Mouse (Mus musculus) liver (tissue): ENCODE results near the gene Robo1.

Experiments used
- DNase-seq: peaks from one replicate; pipeline ENCODE4 v3.0.0-alpha.2; 2020; ENCODE audit warnings: mixed read lengths

Robo1 gene

GRCm38 (mm10) chr16:72944403-72944802 is 636.3 kb downstream of the Robo1 start:
- DNase-seq = no peak

- no peak for DNase-seq
These were observed 643.9 kb downstream of the Robo1 start for GRCm38 (mm10) chr16:72951969-72952368.

GRCm38 (mm10) chr16:72959018-72959702 is 651.1 kb downstream of the Robo1 start:
- no peak for DNase-seq

DNA sequence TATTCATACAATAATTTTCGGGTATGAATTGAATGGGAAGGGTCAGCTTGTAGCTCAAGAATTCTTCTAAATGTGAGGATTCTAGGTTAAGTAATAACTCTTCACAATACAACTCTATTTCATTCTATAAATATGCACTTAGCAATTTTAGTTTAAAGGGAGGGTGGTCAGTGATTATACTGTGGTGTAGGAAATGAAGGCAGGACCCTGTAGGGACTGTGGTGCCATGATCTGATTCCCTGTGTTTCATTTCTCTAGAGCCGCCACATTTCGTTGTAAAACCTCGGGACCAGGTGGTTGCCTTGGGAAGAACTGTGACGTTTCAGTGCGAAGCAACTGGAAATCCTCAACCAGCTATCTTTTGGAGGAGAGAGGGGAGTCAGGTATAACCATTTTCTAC is 651.7 kb downstream of the Robo1 start:
- DNase-seq = no peak

GRCm38 (mm10) chr16:72963782-72964181 is 655.7 kb downstream of the Robo1 start:
- no peak for DNase-seq

GRCm38 (mm10) chr16:72967509-72967908 is 659.4 kb downstream of the Robo1 start:
- no peak for DNase-seq

- DNase-seq = no peak
These were observed 661.9 kb downstream of the Robo1 start for GRCm38 (mm10) chr16:72969990-72970389.

DNA sequence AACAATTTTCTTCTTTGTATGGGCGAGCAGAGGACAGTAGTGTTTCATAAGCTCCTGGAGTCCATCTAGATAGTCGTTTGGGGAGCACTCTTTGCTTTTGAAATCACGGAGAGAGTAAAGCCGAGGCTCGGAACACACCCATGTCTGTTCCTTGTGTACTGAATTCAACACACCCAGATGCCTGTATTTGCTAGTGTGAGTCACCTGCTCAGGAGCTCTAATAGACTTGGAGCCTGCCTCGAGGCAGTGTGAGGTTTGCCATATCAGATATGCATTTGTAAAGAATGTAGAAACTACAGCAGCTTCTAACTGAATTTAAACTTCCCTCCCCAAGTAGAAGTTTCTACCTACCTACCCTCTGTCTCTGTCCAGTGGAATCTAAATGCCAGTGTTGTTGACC is 665.6 kb downstream of the Robo1 start:
- DNase-seq = no peak

GRCm38 (mm10) chr16:72974681-72975080 is 666.6 kb downstream of the Robo1 start:
- DNase-seq = no peak

DNA sequence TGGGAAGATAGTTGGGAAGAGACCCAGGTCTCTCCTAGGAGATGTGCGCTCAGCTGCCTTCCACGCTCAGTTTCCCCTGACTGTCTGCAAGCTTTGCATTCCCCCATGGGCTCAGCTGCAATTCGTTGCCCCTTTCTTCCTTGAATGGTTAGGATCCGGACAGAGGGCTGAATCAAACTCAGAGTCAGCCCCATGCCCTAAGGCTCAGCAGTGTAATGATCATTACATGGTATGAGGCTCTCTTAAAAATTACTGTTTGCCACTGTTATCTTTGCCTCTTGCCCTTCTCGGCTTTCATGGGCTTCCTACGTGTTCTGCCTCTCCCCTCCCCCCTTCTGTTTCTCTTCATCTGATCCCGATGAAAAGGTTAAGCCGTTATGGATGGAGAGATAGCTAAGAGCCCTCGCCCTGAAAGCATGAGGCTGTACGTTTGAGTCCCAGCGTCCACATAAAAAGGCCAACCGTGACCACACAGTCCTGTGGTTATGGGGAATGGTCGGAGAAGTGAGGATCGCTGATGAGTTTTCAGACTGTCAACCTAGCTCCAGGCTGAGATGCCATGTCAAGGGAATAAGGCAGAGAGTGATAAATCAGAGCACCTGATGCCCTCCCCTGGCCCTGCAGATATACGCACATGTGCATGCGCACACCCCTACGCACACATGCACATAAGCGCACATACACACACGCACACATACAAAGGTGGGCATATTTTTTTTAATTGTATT is 668.9 kb downstream of the Robo1 start:
- DNase-seq = no peak

DNA sequence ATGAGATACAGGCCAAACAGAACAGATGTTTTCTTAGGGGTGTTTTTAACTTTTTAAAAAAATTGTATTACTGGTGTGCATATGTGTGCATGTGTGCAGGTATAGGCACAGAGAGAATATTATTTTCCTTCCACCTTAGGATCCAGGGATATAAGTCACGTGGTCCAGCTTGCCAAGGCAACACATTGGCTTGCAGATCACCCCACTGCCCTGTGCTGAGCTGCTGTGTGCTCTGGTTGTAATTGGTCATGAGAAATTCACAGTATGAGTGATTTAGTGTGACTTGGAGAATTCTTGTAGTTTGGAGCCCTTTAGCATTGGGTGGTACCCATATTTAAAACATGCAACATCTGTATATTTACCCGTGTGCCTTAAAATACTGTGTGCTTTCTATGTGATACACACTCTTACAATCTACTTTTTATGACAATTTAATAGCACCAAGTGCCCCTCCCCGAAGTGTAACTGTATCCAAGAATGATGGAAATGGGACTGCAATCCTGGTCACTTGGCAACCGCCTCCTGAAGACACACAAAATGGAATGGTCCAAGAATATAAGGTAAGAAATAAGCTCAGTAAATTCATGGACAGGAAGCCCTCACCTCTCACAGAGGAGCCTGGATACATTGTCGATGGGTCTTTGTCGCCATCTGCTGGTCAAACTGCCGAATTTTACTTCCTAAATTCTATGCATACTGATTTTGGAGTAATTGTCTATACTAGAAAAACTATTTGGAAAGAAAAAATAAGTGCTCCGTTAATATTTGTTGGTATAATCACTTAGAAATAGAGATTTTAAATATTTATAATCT is 671.5 kb downstream of the Robo1 start:
- peak; percentile 54 for DNase-seq

- no peak for DNase-seq
These were observed 682.5 kb downstream of the Robo1 start for GRCm38 (mm10) chr16:72990376-72991167.

GRCm38 (mm10) chr16:72993189-72993588 is 685.1 kb downstream of the Robo1 start:
- DNase-seq = no peak

DNA sequence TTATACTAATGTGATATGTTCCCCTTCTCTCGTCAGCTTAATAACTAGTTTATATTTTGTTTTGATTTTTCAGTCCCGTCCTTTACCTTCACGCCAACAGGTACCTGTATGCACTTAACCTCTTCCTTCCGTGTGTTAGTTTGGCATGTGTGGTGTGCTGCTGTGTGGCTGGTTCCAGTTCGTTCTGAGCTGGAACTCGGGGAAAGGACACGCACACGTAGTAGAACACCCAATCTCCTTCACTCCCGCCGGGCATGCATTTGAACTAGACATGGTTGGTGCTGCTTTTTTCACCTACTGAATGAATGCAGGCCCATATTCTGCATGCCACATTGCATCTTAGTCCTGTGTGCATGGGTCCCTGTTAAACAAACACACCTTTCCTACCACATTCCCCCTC is 685.5 kb downstream of the Robo1 start:
- DNase-seq = no peak

DNA sequence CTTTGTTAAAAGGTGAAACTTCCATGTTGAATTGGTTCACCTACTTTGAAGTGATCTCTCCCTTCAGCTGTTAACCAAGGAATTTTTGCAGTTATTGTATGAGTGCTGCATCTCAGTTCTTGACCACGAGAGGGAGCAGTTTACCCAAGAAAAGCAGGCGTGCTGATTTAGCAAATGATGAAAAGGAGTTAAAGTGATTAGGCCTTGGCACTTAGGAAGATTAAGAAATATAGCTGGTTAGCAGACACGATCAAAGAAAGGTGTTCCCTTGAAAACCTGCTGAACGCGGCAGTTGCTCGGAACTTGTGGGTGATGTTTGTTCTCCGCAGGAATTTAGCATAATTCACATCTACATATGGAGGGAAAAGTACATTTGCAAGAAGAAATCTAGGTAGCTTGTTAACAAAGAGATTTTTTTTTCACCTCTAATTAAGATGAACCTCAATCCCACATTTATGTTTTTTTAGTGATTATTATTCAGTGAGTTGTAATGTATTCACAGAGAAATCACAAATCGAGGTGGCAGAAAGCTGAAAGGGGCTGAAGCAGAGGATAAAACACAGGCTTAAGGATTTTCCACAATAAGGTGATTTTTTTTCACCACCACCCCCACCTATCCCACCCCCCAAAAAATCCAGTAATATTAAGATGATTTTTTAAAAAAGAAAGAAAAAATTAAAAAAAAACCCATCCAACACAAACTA is 687.3 kb downstream of the Robo1 start:
- no peak for DNase-seq

DNA sequence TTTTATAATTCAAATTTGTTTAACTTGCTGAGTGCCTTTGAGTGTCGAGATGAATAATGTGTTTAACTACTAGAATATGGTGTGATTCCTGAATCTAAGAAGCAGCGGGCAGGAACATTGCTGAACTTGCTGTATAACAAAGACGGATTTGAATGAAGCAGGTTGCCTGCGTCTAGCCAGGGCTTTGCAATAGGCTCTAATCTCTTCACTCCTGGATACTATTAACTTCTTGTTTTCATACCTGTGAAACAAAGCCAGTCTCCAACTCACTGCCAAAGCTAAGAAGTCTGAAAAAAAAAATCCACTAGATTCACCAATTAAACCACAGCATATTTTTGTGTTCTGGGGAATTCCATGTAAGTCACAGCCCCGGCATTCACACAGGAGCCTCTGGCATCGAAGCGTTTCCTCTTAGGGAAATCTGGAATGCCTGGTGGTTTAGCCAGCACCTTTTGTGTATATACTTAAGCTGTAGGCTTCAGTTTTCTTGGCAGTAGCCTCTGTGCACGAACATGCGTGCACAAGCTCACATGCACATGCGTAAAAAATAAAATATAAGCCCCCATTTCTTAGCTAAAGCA is 687.9 kb downstream of the Robo1 start:
- no peak for DNase-seq

DNA sequence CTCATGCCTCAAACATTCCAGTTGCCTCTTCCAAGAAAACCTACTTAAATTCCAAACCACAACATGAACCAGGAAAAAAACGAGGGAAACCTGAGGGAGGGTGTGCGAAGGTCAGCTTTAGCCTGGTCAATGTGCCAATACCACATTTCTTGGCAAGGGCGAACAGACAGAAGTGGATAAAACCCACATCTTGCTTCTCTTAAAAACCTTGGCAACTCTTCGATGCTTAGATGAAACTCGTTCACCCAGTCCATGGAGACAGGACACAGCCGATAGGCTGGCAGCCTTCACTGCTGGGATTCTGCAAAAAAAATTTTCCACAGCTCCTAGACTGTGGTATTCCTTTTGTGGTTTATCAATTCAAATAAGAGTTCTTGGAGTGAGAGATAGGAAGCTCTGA is 690.6 kb downstream of the Robo1 start:
- no peak for DNase-seq

- DNase-seq = no peak
These were observed 694.6 kb downstream of the Robo1 start for GRCm38 (mm10) chr16:73002685-73003084.

DNA sequence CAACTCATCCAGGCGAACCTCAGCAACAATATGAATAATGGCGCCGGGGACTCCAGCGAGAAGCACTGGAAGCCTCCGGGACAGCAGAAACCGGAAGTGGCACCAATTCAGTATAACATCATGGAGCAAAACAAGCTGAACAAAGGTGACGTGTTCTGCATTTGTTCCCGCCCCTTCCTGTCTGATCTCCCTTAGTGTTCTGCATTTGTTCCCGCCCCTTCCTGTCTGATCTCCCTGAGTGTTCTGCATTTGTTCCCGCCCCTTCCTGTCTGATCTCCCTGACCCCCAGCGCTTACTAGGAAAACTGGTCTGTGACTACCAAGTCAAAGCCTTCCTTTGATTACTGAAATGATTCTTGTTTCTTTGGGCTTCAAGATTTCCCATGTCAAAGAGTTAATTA is 696.5 kb downstream of the Robo1 start:
- no peak for DNase-seq

GRCm38 (mm10) chr16:73005831-73006230 is 697.7 kb downstream of the Robo1 start:
- no peak for DNase-seq

- no peak for DNase-seq
These were observed 699.3 kb downstream of the Robo1 start for GRCm38 (mm10) chr16:73007434-73007833.

DNA sequence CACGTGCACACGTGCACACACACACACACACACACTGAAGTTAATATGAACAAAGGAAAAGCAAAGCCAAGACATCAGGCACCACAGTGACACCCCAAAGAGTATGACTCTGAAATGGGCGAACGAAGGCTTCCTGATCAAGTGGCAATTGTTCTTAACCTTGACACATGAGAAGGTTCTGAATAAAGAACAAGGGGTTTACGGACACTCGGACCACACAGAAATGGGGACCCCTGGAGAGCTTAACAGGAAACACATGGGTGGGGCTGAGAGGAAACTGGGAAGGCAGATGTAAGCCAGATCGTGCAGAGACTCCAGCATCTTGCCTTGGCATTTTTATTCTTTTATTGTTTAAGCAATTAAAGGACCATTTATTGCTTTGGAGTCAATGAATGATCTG is 703.2 kb downstream of the Robo1 start:
- no peak for DNase-seq
